Mouse (Mus musculus) granulocyte monocyte progenitor cell, adult 5-6 weeks (primary cell): ENCODE results near the gene Ash1l. TPM values are rescaled to one million over a fixed set of nuclear protein-coding genes. Genes with fewer than 3 reads are reported as not detected.
A peak's percentile ranks its signal among the peaks of the same experiment; 100 is the strongest.

Source experiments
- ATAC-seq: replicated peaks from 2 replicates; pipeline ENCODE4 v1.8.0; 2016; ENCODE audit warnings: mild to moderate bottlenecking, moderate TSS enrichment, inconsistent platforms; ENCODE audit not compliant: poor library complexity, severe bottlenecking
- total RNA-seq, 2 experiments: library from RNA; stranded (forward) in 1 of 2; stranded (reverse) in 1 of 2; fragments of 200-712, 200-1000 nt in 1 of 2; fragments of >200 nt in 1 of 2; fragmentation: Nextera tagmentation in 1 of 2; gene quantifications; 2 replicates each; pipeline ENCODE4 v1.2.3; 2014 to 2017

Gene Ash1l
- total RNA-seq, 2 experiments from 2014 or later = 17.0 to 37.7 TPM

GRCm38 (mm10) chr3:89090694-89091655 lies 140.6 kb downstream of the Ash1l start:
- ATAC-seq = peak; percentile 34

GRCm38 (mm10) chr3:89091811-89092508 lies 141.5 kb downstream of the Ash1l start:
- ATAC-seq = no peak

- ATAC-seq = no peak
These were observed 142.2 kb downstream of the Ash1l start for GRCm38 (mm10) chr3:89092509-89093090.

- ATAC-seq = peak; percentile 52
These were observed 142.8 kb downstream of the Ash1l start, which contains the start of gene Rusc1 for GRCm38 (mm10) chr3:89093175-89093574. TSS of gene Rusc1 (minus strand) at chr3:89093311.

- ATAC-seq = no peak
These were observed 143.6 kb downstream of the Ash1l start for GRCm38 (mm10) chr3:89094021-89094420.

GRCm38 (mm10) chr3:89100811-89101210 lies 150.4 kb downstream of the Ash1l start, which contains the start of gene Gm43738:
TSS of gene Gm43738 (minus strand) at chr3:89101099.
- ATAC-seq = no peak

DNA sequence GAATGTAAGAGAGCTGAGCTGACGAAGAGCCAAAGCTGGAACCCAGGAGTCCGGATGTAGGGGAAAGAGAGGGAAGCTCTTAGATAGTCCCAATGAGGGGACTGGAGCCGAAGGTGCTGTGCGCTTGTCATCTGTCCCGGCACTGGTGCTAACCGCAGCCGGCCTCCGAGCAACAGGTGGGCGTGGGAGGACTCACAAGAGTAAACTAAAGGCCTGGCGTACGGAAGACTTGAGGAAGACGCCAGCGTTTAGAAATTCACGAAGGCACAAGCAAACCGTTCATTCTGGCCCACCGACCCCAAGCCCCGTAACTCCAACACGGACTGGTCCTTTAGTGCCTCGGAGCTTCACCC lies 151.0 kb downstream of the Ash1l start:
- 0 out of 2 replicates have a peak, but pooled peaks have one; percentile 11 for ATAC-seq

DNA sequence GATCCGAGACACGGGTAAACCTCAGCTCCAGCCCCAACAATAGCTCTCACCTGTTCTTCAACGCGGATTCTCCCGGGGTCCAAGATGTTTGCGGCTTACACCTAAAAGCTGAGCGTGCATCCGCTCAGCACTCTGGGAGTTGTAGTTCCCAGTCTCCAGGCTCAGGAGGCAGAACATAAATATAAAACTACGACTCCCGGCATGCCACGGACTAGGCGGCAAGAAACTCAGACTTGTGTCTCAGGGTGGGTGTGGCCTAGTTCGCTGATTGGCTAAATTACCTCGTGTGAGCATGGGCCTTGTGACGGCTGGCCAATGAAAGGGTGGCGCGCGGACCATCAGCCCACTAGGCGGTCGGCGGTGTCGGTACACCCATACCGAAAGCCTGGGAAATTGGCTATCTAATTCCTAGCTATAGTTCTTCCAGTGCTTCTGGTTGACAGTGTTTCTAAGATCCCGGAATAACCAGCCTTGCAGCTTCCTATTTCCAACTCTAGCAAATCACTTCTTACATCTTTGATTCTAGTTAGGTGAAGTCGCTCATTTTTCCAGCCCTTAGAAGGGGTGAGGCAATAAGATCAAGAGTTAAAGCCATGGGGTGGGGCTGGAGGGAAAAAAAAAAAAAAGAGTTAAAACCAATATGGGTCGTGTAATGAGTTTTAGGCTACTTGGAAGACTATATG lies 151.5 kb downstream of the Ash1l start, which contains the start of gene Fdps:
Gene Fdps, minus strand, starts transcription at position 148 of the 683 bp plus-strand sequence.
- peak; percentile 93 for ATAC-seq

DNA sequence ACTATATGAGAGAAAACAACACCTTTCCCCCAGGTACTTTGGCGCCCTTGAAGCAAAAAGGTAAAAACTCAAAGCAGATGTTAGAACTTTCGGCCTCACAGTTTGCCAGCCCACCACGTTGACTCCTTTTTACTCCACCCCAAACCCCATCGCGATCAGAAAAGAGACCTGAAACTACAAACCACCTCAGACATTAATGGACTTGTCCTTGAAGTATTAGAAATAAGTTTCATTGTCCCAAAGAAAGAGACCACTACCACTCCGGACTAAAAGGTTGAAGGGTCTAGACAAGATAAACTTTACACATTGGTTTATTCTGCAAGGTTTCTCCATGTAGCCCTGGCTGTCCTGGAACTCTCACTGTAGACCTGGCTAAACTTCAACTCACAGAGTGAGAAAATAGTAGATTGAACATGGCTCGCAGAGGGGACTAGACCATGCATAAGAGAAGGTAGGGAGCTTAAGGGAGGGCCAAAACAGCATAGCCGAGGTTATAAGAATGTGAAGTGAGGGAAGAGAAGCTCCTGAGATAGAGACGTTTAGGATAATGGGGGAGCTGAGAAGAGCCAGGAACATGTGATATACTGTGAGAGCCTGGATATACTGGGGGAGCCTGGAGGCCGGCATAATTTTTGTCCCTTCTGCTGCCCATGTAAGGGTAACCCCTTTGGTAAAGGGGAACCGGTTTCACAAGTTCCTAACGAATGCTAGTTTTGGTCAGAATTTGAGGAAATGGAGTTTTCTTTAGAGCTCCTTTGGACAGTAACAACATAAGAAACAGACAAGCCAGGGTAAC lies 152.3 kb downstream of the Ash1l start:
- ATAC-seq = peak; percentile 55

- no peak for ATAC-seq
These were observed 152.8 kb downstream of the Ash1l start for GRCm38 (mm10) chr3:89103291-89103595.

DNA sequence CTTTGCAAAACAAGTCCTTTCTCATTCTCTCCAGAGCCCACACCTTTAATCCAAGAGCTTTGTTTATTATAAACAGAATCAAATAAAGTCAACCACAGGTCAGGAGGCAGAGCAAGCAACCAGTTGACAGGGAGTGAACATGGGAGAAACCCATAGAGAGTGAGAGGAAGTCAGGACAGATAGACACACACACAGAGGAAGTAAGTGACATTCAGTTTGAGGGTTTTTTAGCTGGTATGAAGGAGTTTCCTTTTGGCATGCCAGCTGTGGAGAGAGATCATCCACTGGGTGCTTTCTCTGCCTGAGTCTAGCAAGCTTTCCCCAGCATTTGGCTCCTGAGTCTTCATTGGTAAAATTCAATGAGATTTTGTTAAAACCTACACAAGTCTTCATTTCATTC lies 156.5 kb downstream of the Ash1l start:
- ATAC-seq = no peak

DNA sequence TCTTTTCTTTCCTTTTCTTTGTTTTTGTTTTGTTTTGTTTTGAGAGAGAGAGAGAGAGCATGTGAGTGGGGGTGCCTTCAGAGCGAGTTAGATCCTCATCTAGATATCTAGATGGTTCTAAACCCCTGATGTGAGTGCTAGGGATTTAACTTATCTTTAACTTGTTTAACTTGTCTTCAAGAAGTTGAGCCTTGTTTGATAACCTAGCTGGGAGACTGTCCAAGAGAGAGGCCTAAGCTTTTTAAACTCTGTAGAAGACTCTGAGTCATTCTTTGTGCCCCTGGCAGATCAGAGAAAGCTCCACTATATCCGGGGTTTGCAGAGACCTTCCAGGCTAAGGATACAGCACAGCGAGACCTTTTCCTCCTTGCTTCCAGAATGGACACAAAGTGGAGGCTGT lies 157.1 kb downstream of the Ash1l start:
- no peak for ATAC-seq

DNA sequence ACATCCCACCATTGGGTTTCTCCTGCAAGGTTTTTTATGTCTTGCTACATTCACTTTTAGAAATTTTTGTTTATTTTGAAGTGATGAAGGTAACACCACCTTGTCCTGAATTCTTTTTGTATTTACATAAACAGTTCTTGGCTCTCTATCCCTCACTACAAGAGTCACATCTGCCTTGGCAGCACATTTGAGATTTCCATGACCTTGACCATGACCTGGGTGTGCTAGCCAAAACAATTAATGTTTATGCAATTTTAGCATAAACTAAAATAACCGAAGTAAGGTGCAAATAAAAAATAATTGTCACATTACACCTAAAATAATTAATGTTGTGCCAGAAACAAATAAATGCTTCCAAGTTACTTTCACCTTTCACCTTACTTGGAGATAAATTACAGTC lies 157.7 kb downstream of the Ash1l start:
- no peak for ATAC-seq

GRCm38 (mm10) chr3:89113058-89113457 lies 162.6 kb downstream of the Ash1l start:
- no peak for ATAC-seq

GRCm38 (mm10) chr3:89115522-89115921 lies 165.1 kb downstream of the Ash1l start:
- peak; percentile 46; the same call in 1 of the 2 replicates for ATAC-seq

GRCm38 (mm10) chr3:89123313-89123712 lies 172.9 kb downstream of the Ash1l start:
- no peak for ATAC-seq

GRCm38 (mm10) chr3:89124241-89124640 lies 173.8 kb downstream of the Ash1l start:
- ATAC-seq = no peak

DNA sequence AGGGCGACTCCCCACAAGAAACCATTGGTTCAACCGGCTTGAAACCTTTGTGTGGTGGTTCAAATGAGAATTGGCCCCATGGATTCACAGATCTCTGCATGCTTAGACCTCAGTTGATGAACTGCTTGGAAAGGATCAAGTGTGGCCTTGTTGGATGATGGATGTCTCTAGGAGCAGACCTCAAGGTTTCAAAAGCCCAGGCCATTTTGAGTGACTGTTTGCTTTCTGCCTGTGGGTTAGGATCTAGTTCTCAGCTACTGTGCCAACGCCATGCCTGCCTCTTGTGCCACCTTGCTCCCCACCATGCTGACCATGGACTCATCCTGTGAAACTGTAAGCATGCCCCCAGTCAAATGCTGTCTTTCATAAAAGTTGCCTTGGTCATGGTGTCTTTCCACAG lies 175.6 kb downstream of the Ash1l start:
- ATAC-seq = no peak
